Mouse (Mus musculus) cerebellum, postnatal 14 days (tissue): ENCODE results near the gene Arap2.
A peak's percentile ranks its signal among the peaks of the same experiment; 100 is the strongest.

ENCODE experiments used
- DNase-seq, 2 experiments: peaks; one replicate each; pipeline ENCODE4 v3.0.0; 2021; ENCODE audit warnings: mixed read lengths in 2 of 2

The Arap2 gene

GRCm38 (mm10) chr5:62765784-62766701, at the start of gene Arap2:
Gene Arap2, minus strand, starts transcription at chr5:62766159.
- peak; percentile 38 to 52 for DNase-seq

GRCm38 (mm10) chr5:62815741-62816140, 49.8 kb upstream of the Arap2 start:
- no peak for DNase-seq

GRCm38 (mm10) chr5:62814072-62814414, 48.1 kb upstream of the Arap2 start:
- no peak for DNase-seq

- DNase-seq = no peak
Measured at GRCm38 (mm10) chr5:62813402-62814071, 47.6 kb upstream of the Arap2 start, which contains the start of gene Dthd1. Gene Dthd1, plus strand, starts transcription at chr5:62813823.

- DNase-seq = no peak
Measured at GRCm38 (mm10) chr5:62792776-62793175, 26.8 kb upstream of the Arap2 start.

- DNase-seq = no peak
Measured at GRCm38 (mm10) chr5:62790921-62791564, 25.1 kb upstream of the Arap2 start.

- DNase-seq = no peak
Measured at GRCm38 (mm10) chr5:62786809-62787208, 20.9 kb upstream of the Arap2 start.

- no peak for DNase-seq
Measured at GRCm38 (mm10) chr5:62778682-62779081, 12.7 kb upstream of the Arap2 start.

GRCm38 (mm10) chr5:62777804-62778203, 11.8 kb upstream of the Arap2 start:
- DNase-seq = no peak

GRCm38 (mm10) chr5:62771775-62772599, 6.0 kb upstream of the Arap2 start:
- DNase-seq = no peak

GRCm38 (mm10) chr5:62765459-62765783, 538 bp downstream of the Arap2 start:
- DNase-seq = no peak

- no peak for DNase-seq
Measured at GRCm38 (mm10) chr5:62764161-62764560, 1.8 kb downstream of the Arap2 start.

- no peak for DNase-seq
Measured at GRCm38 (mm10) chr5:62763046-62763445, 2.9 kb downstream of the Arap2 start.

GRCm38 (mm10) chr5:62762298-62762960, 3.5 kb downstream of the Arap2 start:
- DNase-seq = no peak

- no peak for DNase-seq
Measured at GRCm38 (mm10) chr5:62760791-62761504, 5.0 kb downstream of the Arap2 start.

- DNase-seq = no peak
Measured at GRCm38 (mm10) chr5:62755808-62756527, 10.0 kb downstream of the Arap2 start.

GRCm38 (mm10) chr5:62752934-62753333, 13.0 kb downstream of the Arap2 start:
- DNase-seq = no peak

- DNase-seq = no peak
Measured at GRCm38 (mm10) chr5:62751692-62752091, 14.3 kb downstream of the Arap2 start.

- no peak for DNase-seq
Measured at GRCm38 (mm10) chr5:62748168-62748567, 17.8 kb downstream of the Arap2 start.

- no peak for DNase-seq
Measured at GRCm38 (mm10) chr5:62743220-62743922, 22.6 kb downstream of the Arap2 start.
